Mouse (Mus musculus): ENCODE data around the gene Irf8. TPM values are rescaled to one million over a fixed set of nuclear protein-coding genes. Genes with fewer than 3 reads are reported as not detected.

Irf8 gene
- polyA plus RNA-seq, 1 experiment from 2014 or later: 4.7 TPM

GRCm38 (mm10) chr8:120755306-120756297, 19.4 kb downstream of the Irf8 start:
- Histone ChIP-seq H3K27ac (replicated peaks) (no peak overlapping the region), H3K4me3 (no peak overlapping the region), H3K36me3 (no peaks in the 10 kb centered on the region), H3K27me3 (peaks cover 6% of the 10 kb centered on the region; the same call in 1 of the 2 replicates), H3K4me1 (peaks cover 6% of the 10 kb centered on the region; the same call in 1 of the 2 replicates), H3K9me3 (no peaks in the 10 kb centered on the region), H3K9ac (replicated peaks) (no peak overlapping the region), H3K4me2 (replicated peaks) (no peak overlapping the region)
- no peak for ATAC-seq (ENCODE audit: low FRiP score, low read depth)
- WGBS: 55% methylated on average over 19 of the region's 19 CpGs

GRCm38 (mm10) chr8:120758005-120758404, 21.8 kb downstream of the Irf8 start:
- Histone ChIP-seq H3K27ac (replicated peaks) (no peak overlapping the region), H3K36me3 (no peaks in the 10 kb centered on the region), H3K4me1 (peaks cover 6% of the 10 kb centered on the region; the same call in 1 of the 2 replicates), H3K9ac (replicated peaks) (no peak overlapping the region), H3K9me3 (no peaks in the 10 kb centered on the region), H3K27me3 (peaks cover 6% of the 10 kb centered on the region; the same call in 1 of the 2 replicates), H3K4me3 (no peak overlapping the region), H3K4me2 (replicated peaks) (no peak overlapping the region)
- 47% methylated on average over 4 of the region's 4 CpGs for WGBS
- no peak for ATAC-seq (ENCODE audit: low FRiP score, low read depth)

- Histone ChIP-seq H3K4me2 (replicated peaks) (no peak overlapping the region), H3K4me1 (peaks cover 6% of the 10 kb centered on the region; the same call in 1 of the 2 replicates), H3K27me3 (no peaks in the 10 kb centered on the region), H3K27ac (replicated peaks) (no peak overlapping the region), H3K9me3 (no peaks in the 10 kb centered on the region), H3K9ac (replicated peaks) (no peak overlapping the region), H3K36me3 (no peaks in the 10 kb centered on the region), H3K4me3 (no peak overlapping the region)
- ATAC-seq (ENCODE audit: low FRiP score, low read depth): no peak
- WGBS: 88% methylated on average over 6 of the region's 6 CpGs
Measured at GRCm38 (mm10) chr8:120759847-120760246, 23.7 kb downstream of the Irf8 start.

GRCm38 (mm10) chr8:120760341-120761215, 24.4 kb downstream of the Irf8 start:
- ATAC-seq (ENCODE audit: low FRiP score, low read depth): no peak
- no peaks in the 10 kb centered on the region for H3K27me3 ChIP-seq
- 86% methylated on average over 19 of the region's 19 CpGs for WGBS

GRCm38 (mm10) chr8:120763267-120763666, 27.1 kb downstream of the Irf8 start:
- H3K9me3 ChIP-seq: no peaks in the 10 kb centered on the region
- H3K4me3 ChIP-seq: no peak overlapping the region
- no peaks in the 10 kb centered on the region for H3K4me1 ChIP-seq
- no peaks in the 10 kb centered on the region for H3K36me3 ChIP-seq
- H3K9ac ChIP-seq (replicated peaks): no peak overlapping the region
- H3K27me3 ChIP-seq: no peaks in the 10 kb centered on the region
- ATAC-seq (ENCODE audit: low FRiP score, low read depth): no peak
- H3K27ac ChIP-seq (replicated peaks): no peak overlapping the region
- WGBS: 87% methylated on average over 5 of the region's 5 CpGs
- no peak overlapping the region for H3K4me2 ChIP-seq (replicated peaks)

More at GRCm38 (mm10) chr8:120760341-120761215, 24.4 kb downstream of the Irf8 start:
- Histone ChIP-seq H3K9me3 (no peaks in the 10 kb centered on the region), H3K36me3 (no peaks in the 10 kb centered on the region), H3K27ac (replicated peaks) (no peak overlapping the region), H3K4me2 (replicated peaks) (no peak overlapping the region), H3K9ac (replicated peaks) (no peak overlapping the region), H3K4me1 (peaks cover 6% of the 10 kb centered on the region; the same call in 1 of the 2 replicates), H3K4me3 (no peak overlapping the region)

- ATAC-seq (ENCODE audit: low FRiP score, low read depth): no peak
- no peaks in the 10 kb centered on the region for H3K36me3 ChIP-seq
- H3K4me3 ChIP-seq: no peak overlapping the region
- H3K4me2 ChIP-seq (replicated peaks): no peak overlapping the region
- no peaks in the 10 kb centered on the region for H3K4me1 ChIP-seq
- no peaks in the 10 kb centered on the region for H3K27me3 ChIP-seq
- H3K27ac ChIP-seq (replicated peaks): no peak overlapping the region
- H3K9me3 ChIP-seq: no peaks in the 10 kb centered on the region
- H3K9ac ChIP-seq (replicated peaks): no peak overlapping the region
Measured at GRCm38 (mm10) chr8:120764638-120765037, 28.5 kb downstream of the Irf8 start.

- 13% methylated on average over 3 of the region's 3 CpGs for WGBS
Measured at GRCm38 (mm10) chr8:120766622-120767021, 30.5 kb downstream of the Irf8 start.

GRCm38 (mm10) chr8:120768454-120769218, 32.5 kb downstream of the Irf8 start:
- Histone ChIP-seq H3K9me3 (no peaks in the 10 kb centered on the region), H3K4me2 (replicated peaks) (no peak overlapping the region), H3K4me1 (no peaks in the 10 kb centered on the region), H3K36me3 (no peaks in the 10 kb centered on the region), H3K4me3 (no peak overlapping the region), H3K27me3 (0 out of 2 replicates have a peak, but pooled peaks cover 5% of the 10 kb centered on the region), H3K9ac (replicated peaks) (no peak overlapping the region), H3K27ac (replicated peaks) (no peak overlapping the region)
- no peak for ATAC-seq (ENCODE audit: low FRiP score, low read depth)
- 79% methylated on average over 12 of the region's 12 CpGs for WGBS

More at GRCm38 (mm10) chr8:120766622-120767021, 30.5 kb downstream of the Irf8 start:
- no peak overlapping the region for H3K9ac ChIP-seq (replicated peaks)
- H3K27me3 ChIP-seq: no peaks in the 10 kb centered on the region
- no peaks in the 10 kb centered on the region for H3K4me1 ChIP-seq
- H3K9me3 ChIP-seq: no peaks in the 10 kb centered on the region
- no peak overlapping the region for H3K4me2 ChIP-seq (replicated peaks)
- no peaks in the 10 kb centered on the region for H3K36me3 ChIP-seq
- no peak for ATAC-seq (ENCODE audit: low FRiP score, low read depth)
- no peak overlapping the region for H3K4me3 ChIP-seq
- no peak overlapping the region for H3K27ac ChIP-seq (replicated peaks)

GRCm38 (mm10) chr8:120777184-120777583, 41.0 kb downstream of the Irf8 start:
- H3K27ac ChIP-seq (replicated peaks): no peak overlapping the region
- whole genome bisulfite sequencing: 93% methylated on average over 10 of the region's 10 CpGs
- peaks cover 29% of the 10 kb centered on the region; the same call in 1 of the 2 replicates for H3K27me3 ChIP-seq
- peaks cover 7% of the 10 kb centered on the region; the same call in 1 of the 2 replicates for H3K4me1 ChIP-seq
- ATAC-seq (ENCODE audit: low FRiP score, low read depth): no peak
- H3K4me2 ChIP-seq (replicated peaks): no peak overlapping the region
- H3K9ac ChIP-seq (replicated peaks): no peak overlapping the region
- no peaks in the 10 kb centered on the region for H3K9me3 ChIP-seq
- no peak overlapping the region for H3K4me3 ChIP-seq
- no peaks in the 10 kb centered on the region for H3K36me3 ChIP-seq

GRCm38 (mm10) chr8:120777732-120778131, 41.6 kb downstream of the Irf8 start:
- Histone ChIP-seq H3K9ac (replicated peaks) (no peak overlapping the region), H3K27me3 (peaks cover 29% of the 10 kb centered on the region; the same call in 1 of the 2 replicates), H3K36me3 (no peaks in the 10 kb centered on the region), H3K4me3 (no peak overlapping the region), H3K27ac (replicated peaks) (no peak overlapping the region), H3K4me2 (replicated peaks) (no peak overlapping the region), H3K9me3 (no peaks in the 10 kb centered on the region), H3K4me1 (peaks cover 7% of the 10 kb centered on the region; the same call in 1 of the 2 replicates)
- ATAC-seq (ENCODE audit: low FRiP score, low read depth): no peak
- 51% methylated on average over 13 of the region's 13 CpGs for WGBS

- Histone ChIP-seq H3K9ac (replicated peaks) (no peak overlapping the region), H3K4me3 (no peak overlapping the region), H3K4me1 (peaks cover 7% of the 10 kb centered on the region; the same call in 1 of the 2 replicates), H3K4me2 (replicated peaks) (no peak overlapping the region), H3K27ac (replicated peaks) (no peak overlapping the region), H3K27me3 (peaks cover 24% of the 10 kb centered on the region; the same call in 1 of the 2 replicates), H3K36me3 (no peaks in the 10 kb centered on the region), H3K9me3 (no peaks in the 10 kb centered on the region)
- no peak for ATAC-seq (ENCODE audit: low FRiP score, low read depth)
- WGBS: 97% methylated on average over 7 of the region's 7 CpGs
Measured at GRCm38 (mm10) chr8:120779106-120779505, 42.9 kb downstream of the Irf8 start.

Data from midbrain, embryonic 12.5 days (tissue).